Mouse (Mus musculus) frontal cortex, postnatal 14 days (tissue): ENCODE results near the gene Ngfr.

ENCODE experiments used
- DNase-seq, 2 experiments: peaks; one replicate each; pipeline ENCODE4 v3.0.0; 2022; ENCODE audit warnings: low spot score in 2 of 2

Gene Ngfr

GRCm38 (mm10) chr11:95520456-95521072, 67.0 kb downstream of the Ngfr start:
- peak; percentile 68 to 84 for DNase-seq

GRCm38 (mm10) chr11:95519996-95520395, 67.5 kb downstream of the Ngfr start:
- DNase-seq, result no peak

DNA sequence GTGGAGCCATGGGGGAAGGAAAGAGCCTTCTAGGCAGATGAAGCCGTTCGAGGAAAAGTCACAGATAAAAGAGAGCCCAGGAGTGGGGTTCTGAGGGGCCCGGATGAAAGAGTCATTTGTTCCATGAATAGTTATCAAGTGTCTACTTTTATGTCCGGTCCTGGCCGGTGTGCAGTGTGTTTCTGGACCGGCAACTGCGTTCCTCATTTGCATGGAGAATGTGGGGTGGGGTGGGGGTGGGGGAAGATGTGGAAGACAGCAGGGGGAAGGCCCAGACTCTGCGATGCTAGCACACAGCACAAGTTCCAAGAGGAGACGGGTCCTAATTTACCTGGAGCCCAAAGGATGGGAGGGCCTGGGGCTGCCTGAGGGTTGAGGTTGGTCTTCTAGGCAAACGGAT, 68.2 kb downstream of the Ngfr start:
- no peak for DNase-seq
